Mouse (Mus musculus) bone marrow macrophage, adult 2 months (primary cell): ENCODE results near the gene Tmem203.

Experiments used
- CTCF ChIP-seq: IDR thresholded peaks from 2 replicates; pipeline ENCODE4 v1.5.1; 2012; ENCODE audit warnings: low read depth, mild to moderate bottlenecking, low read length, moderate library complexity
- POLR2A ChIP-seq: IDR thresholded peaks from 2 replicates; pipeline ENCODE4 v1.6.1; 2012; ENCODE audit warnings: mild to moderate bottlenecking, low read depth, low read length, borderline replicate concordance

DNA sequence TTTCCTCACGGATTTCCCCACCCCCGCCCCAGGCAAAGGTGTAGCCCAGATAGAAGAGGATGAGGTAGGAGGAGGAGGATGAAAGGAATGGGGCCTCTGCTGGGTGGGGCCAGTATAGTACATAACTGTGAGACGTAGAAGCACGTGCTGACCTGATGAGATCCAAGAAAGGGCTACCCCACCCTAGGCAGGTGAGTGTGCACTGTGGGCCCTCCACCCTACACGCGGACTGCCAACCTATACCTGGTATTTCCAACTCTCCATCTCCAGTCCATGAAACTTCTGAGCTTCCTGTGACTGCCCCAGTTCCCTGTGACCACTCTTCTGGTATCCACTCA, 13.8 kb upstream of the Tmem203 start:
- TF ChIP-seq POLR2A (no peak), CTCF (no peak)
